Mouse (Mus musculus): ENCODE measurements around the gene Olfr891.
"Not testable (repeated sequence)": the region's sequence is repeated elsewhere in the genome, so short reads cannot be mapped to it uniquely, and the experiment has no call there.

Olfr891 gene

DNA sequence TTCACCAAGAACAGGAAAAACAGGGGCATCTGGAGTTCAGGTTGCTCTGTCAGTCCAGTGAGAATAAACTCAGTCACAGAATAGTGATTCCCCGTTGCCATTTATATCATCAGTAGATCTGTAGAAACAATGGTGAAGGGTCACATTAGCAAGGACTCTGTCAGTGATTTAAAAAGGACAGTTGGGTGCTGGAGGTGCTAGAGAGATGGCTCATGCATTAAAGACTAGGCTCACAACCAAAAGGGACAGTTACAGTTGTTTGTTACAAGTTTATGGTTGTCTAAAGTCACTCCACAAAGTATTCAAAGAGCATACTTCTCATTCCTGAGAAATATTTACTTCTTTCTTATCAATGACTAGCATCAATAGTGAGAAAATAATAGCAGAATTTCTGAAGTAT is at the start of gene Olfr891:
Olfr891 (minus strand) TSS at position 101 of the 400 bp plus-strand sequence.
- no peak for DNase-seq (ENCODE audit: low read depth)

DNA sequence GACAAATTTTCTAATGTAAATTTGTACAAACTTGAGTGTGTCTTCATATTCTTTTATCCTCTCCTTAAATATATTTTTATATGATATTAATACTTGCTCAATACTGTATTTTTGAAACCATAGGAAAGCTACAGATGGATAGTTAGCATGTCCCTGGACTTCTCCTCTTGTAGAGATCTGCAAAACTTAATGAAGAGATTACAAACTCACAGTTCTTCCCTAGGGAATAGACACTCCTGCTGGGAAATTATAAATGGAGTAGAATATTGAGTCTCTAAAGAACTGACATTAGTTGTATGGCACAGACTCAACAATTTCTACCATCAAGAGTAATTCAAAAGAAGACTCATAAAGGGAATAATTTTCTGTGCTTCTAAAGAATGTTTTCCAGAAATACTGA is 37.1 kb upstream of the Olfr891 start, which contains the start of gene Olfr894:
Olfr894 (plus strand) TSS at position 301 of the 400 bp plus-strand sequence.
- no peak for DNase-seq (ENCODE audit: low read depth)

DNA sequence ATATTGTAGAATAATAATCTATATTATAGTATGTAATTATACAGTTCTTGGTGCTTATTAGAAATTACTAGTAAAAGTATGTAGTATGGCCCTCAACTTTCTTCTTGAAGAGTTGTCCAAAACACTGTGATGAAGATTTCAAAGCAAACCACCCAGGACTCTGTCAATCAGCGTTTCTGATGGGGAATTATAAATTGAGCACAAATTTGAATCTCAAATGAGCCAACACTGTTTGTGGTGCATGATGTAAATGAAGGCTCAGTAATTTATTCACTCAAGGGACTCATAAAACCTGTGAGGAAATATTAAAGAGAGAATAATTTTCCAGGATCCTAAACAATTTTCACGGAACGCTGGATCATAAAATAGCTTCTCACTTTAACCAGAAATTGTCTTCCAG is 27.4 kb upstream of the Olfr891 start, which contains the start of gene Olfr893:
Olfr893 (plus strand) TSS at position 301 of the 400 bp plus-strand sequence.
- DNase-seq (ENCODE audit: low read depth) = no peak

DNA sequence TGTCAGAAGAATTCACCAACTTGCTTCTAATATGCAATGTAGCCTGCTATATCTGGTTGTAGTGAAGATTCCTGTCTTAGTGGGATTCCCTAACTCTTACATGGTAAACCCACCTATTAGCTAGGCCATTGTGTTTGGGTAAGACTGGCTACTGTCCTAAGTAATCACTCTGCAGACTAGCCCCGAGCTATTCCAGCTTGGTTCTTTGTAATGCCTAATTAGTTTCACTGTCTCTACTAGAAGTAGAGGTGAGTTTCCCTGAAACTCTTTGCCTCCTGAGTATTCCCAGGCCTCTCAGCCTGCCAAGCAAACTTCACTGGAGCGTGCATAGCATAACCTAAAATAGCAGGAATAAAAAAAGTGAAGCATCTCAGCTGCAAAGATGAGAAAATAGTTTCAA is 12.3 kb downstream of the Olfr891 start:
- not testable (repeated sequence) for DNase-seq (ENCODE audit: low read depth)

DNA sequence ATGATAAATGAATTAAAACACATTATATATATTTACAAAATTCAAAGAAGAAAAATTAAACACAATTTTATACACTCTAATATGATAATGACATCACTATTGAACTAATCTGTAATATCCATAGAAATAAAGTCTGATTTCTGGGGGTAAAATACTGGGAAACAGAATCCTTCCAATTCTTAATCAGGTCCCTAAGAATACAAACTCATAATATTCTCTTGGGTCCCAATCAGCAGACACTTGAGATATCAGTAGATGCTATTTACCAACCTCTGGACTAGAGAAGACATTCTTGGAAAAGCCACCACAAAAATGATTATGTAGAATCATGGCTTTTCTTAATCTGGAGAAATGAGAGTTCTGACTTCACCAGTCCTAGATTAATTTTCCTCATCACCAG is 38.4 kb downstream of the Olfr891 start, which contains the start of gene Olfr890:
Olfr890 (plus strand) TSS at position 301 of the 400 bp plus-strand sequence.
- DNase-seq (ENCODE audit: low read depth) = no peak
